ENCODE assay signal across 28 mouse cellular contexts in genomic region chr13:36550694-36551093, GRCm38 (mm10).
A peak's percentile ranks its signal among the peaks of the same experiment; 100 is the strongest.
DNase-seq lines count a peak whose midpoint lies in the region; ATAC-seq lines count a peak whose summit lies in the region.
"Had no signal": no experiment of that assay in that cellular context is flagged by ENCODE, and none has a peak within 500 bp of the region (broad histone marks: within the 10 kb centered on the region; RNA-seq: fewer than 3 reads in every experiment).

No protein-coding gene starts in this region.

- WGBS in forebrain, embryonic 16.5 days, result 19% methylated on average over 6 of the region's 6 CpGs

- no peaks in the 10 kb centered on the region for H3K9me3 ChIP-seq in forebrain, embryonic 16.5 days (ENCODE audit: control insufficient read depth, low read length)
- H3K9me3 ChIP-seq: heart, embryonic 12.5 days; hindbrain, embryonic 10.5 days; neural tube, embryonic 15.5 days had no signal

- H3K36me3 ChIP-seq in forebrain, embryonic 16.5 days (ENCODE audit: control insufficient read depth, insufficient read depth), result no peaks in the 10 kb centered on the region
- H3K36me3 ChIP-seq: heart, embryonic 12.5 days; hindbrain, embryonic 10.5 days; limb, embryonic 12.5 days; neural tube, embryonic 15.5 days had no signal

- H3K4me2 ChIP-seq in forebrain, embryonic 16.5 days (ENCODE audit: low read length), result no peak overlapping the region; the same call in 1 of the 2 replicates
- H3K4me2 ChIP-seq: heart, embryonic 12.5 days; limb, embryonic 12.5 days; liver, embryonic 11.5 days; neural tube, embryonic 15.5 days had no signal

- H3K9ac ChIP-seq in forebrain, embryonic 16.5 days (replicated peaks; ENCODE audit: low read depth, low read length), result no peak overlapping the region
- H3K9ac ChIP-seq: heart, embryonic 12.5 days; limb, embryonic 12.5 days; liver, postnatal 0 days; neural tube, embryonic 15.5 days had no signal

- H3K4me1 ChIP-seq in forebrain, embryonic 16.5 days (replicated peaks; ENCODE audit: control insufficient read depth, insufficient read depth, low read length), result peaks cover 6% of the 10 kb centered on the region
- H3K4me1 ChIP-seq: hindbrain, embryonic 10.5 days had no signal

- peak; percentile 43; the same call in 1 of the 2 replicates for ATAC-seq in frontal cortex, adult (ENCODE audit: low TSS enrichment)
- ATAC-seq in forebrain, embryonic 16.5 days, result peak; percentile 60
- ATAC-seq: CD4-positive, CD25-positive, alpha-beta regulatory T cell, adult 4 months; liver, postnatal 0 days; lung, postnatal 0 days had no signal

- no peak overlapping the region for H3K4me3 ChIP-seq in forebrain, embryonic 16.5 days (replicated peaks; ENCODE audit: low read length)
- H3K4me3 ChIP-seq: heart, embryonic 12.5 days; hindbrain, embryonic 10.5 days; limb, embryonic 12.5 days; myocyte; neural tube, embryonic 15.5 days had no signal

- DNase-seq in frontal cortex, postnatal 14 days (ENCODE audit: low spot score in 2 of 2), result no peak
- DNase-seq in layer of hippocampus, postnatal 14 days (ENCODE audit: low spot score in 2 of 2), result peak; percentile 27 to 45
- no peak for DNase-seq in layer of hippocampus, adult 11-12 months (ENCODE audit: low spot score)
- DNase-seq in brain, adult 2 months (ENCODE audit: low read depth, low spot score), result peak; percentile 44
- no peak for DNase-seq in right cerebral cortex, postnatal 36 days (ENCODE audit: low spot score in 2 of 2)
- no peak for DNase-seq in ovary, postnatal 10 days (ENCODE audit: low spot score)
- DNase-seq: adrenal gland, postnatal 14 days; cerebellum, adult 9-10 months; gastrocnemius, postnatal 14 days; heart, adult 18-20 months; heart, postnatal 10 days; kidney, adult 2 months; kidney, postnatal 10 days; layer of hippocampus, postnatal 36 days; liver, postnatal 0 days; thymus, adult 18-20 months; thymus, postnatal 36 days had no signal

- no peaks in the 10 kb centered on the region for H3K27me3 ChIP-seq in forebrain, embryonic 16.5 days (replicated peaks; ENCODE audit: control insufficient read depth, insufficient read depth, low read length)
- H3K27me3 ChIP-seq: limb, embryonic 12.5 days; neural tube, embryonic 15.5 days had no signal

- no peak overlapping the region for H3K27ac ChIP-seq in forebrain, embryonic 16.5 days (ENCODE audit: low read length)
- H3K27ac ChIP-seq: hindbrain, embryonic 10.5 days; limb, embryonic 12.5 days; macrophage; neural tube, embryonic 15.5 days had no signal

Comparison
In these comparisons a context has a peak if more than half of its experiments do, and no peak if none do; other contexts are left out.
1. DNase-seq: peak in layer of hippocampus, postnatal 14 days (2 of 2) and brain, adult 2 months (single experiment); none in frontal cortex, postnatal 14 days (0 of 2), layer of hippocampus, adult 11-12 months (single experiment), right cerebral cortex, postnatal 36 days (0 of 2) and ovary, postnatal 10 days (single experiment).